Mouse (Mus musculus): ENCODE results near the gene Myo9a.

The Myo9a gene

DNA sequence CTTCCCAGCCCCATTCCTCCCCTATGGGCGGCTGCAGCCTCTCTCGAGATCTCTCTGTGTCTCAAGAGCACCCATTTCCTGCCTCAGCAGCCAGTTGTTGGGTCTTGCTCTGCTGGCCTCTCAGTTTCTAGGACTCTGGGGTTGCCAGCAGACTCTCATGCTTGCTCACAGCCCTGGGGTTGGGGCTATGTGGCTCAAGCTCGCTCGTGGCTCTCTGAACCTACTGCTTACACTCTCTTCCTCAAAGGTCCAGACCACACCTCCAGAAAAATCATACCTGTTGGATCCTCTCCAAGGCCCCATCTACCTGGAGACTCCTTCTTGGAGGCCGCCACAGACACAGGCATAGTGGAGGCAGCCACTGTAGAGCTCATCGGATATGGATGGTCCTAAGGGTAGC lies 198.8 kb downstream of the Myo9a start:
- DNase-seq = no peak

DNA sequence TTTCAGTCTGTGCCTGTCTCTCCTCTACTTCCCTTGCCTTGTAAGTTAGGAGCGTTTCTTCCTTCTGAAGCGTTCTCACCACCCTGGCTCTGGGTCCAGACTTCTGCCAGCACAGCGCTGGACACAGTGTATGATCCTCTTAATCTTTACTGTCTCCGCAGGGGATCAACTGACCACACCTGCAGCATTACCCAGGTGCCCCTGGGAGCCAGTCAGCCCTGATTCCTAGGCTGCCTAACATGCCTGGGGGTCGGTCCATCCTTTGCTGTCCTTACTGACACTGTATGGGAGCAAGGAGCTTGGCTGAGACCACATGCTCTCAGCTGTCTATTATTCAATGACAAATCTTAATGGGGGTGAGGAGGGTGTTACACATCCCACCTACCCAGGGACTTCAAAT lies 199.3 kb downstream of the Myo9a start:
- peak in 1 of 2 experiments; percentile 14 for DNase-seq

DNA sequence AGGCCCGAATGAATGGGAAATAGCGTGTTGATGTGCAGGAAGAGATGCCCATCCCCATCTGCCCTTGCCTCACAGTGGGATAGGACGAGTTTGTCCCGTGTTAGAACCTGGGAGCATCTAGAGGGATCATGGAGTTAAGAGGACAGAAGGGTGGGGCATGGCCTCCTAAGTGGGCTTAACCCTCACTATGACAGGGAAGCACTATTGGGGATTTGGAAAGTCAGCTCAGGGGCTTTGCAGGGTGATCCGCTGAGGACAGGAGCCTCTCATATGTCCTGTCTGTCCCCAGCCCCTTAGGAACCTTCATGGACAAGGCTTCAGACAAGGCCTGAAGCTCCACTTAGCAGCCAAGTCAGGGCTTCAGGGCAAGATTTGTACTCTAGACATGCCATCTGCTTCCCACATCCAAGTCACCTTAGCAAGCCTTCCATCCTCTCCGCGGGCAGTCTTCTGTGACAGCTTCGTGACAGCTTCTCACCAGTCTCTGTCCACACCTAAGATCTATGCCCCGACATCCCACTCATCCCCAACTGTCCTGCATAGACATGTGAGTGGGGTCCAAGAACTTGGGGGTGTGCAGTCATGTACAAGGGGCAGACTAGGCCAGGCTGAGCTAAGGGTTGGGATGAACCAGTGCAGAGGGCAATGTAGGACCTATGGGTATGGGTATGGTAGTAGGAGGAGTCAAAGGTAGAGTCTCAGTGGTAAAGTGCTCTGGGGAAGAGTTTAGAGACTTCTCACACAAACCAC lies 200.5 kb downstream of the Myo9a start:
- DNase-seq = peak in 1 of 2 experiments; percentile 25

GRCm38 (mm10) chr9:59951943-59952342 lies 201.2 kb downstream of the Myo9a start:
- DNase-seq = no peak

DNA sequence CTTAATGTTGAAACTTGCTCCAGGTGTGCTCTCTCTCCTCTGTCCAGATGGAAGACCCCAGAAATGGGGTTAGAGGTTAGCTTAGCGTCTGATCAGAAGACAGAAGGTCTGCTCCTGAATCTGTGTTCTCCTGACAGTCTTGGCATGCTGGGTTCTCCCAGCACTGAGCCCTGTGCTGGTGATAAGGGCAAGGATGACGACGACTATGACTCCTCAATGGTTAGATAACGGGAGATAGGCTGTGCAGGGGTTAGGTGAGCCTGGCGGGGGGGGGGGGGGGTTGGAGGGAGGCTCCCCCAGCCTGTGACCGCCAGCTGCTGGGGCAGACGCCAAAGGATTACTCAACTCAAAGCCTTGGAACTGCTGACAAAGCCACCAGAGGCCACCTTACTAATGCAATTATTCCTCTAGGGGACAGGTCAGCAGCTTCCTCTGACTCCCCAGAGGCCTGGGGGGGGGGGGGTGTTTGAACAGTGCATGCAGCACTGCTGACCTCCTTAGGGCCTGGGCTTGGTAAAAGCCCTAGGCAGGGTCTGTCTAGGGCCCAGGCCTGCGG lies 201.9 kb downstream of the Myo9a start:
- DNase-seq = peak in 1 of 2 experiments; percentile 30

DNA sequence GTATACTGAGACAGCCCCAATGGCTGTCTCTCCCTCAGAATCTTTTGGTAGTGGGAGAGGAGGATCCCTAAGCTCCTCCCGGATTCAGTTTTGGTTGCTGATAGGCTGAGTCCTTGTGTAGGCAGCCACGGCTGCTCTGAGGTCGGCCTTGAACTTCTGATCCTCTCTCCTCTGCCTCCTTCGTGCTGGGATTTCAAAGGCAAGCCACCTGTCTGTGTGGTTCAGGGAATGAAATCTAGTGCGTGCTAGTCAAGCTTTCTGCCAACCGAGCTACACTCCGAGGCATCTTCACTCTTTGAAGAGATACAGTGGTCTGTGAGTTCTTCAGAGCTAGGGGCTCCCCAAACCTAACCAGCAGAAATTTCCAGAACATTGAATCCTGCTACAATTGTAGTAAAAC lies 202.9 kb downstream of the Myo9a start:
- peak in 1 of 2 experiments; percentile 5 for DNase-seq

DNA sequence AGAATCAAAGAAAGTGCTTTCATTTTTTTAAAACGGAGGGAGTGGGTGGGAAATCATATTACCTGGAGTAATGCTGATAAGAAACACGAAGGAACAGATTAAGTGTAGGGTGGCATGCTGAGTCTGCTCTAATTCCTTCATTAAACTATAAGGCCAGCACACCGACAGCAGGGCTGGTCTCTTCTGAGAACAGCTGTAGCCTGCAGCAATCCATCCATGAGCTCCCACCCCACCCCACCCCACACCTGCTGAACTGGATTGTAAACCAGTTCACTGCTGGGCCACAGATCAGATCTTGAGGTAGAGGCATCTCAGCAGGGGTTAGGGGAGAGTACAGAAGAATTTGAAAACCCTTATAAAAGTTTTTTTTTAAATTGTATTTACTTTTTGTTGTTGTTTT lies 204.5 kb downstream of the Myo9a start:
- DNase-seq = peak in 1 of 2 experiments; percentile 7

GRCm38 (mm10) chr9:59955692-59956091 lies 205.0 kb downstream of the Myo9a start:
- peak in 1 of 2 experiments; percentile 8 for DNase-seq

- DNase-seq = peak in 1 of 2 experiments; percentile 19
Measured at GRCm38 (mm10) chr9:59956496-59956895, 205.8 kb downstream of the Myo9a start.

DNA sequence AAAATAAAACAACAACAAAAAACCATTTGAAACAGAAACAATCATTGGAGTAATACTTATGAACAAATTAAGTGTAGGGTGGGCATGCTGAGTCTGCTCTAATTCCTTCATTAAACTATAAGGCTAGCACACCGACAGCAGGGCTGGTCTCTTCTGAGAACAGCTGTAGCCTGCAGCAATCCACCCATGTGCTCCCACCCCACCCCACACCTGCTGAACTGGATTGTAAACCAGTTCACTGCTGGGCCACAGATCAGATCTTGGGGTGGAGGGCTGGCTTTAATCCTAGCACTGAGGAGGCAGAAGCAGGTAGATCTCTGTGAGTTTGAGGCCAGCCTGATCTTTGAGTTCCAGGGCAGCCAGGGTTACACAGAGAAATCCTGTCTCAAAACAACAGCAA lies 207.4 kb downstream of the Myo9a start:
- peak in 1 of 2 experiments; percentile 9 for DNase-seq

- DNase-seq = peak; percentile 84 to 87
Measured at GRCm38 (mm10) chr9:59959276-59959675, 208.6 kb downstream of the Myo9a start.

GRCm38 (mm10) chr9:59960559-59960958 lies 209.9 kb downstream of the Myo9a start, which contains the start of gene Nr2e3:
TSS of gene Nr2e3 (minus strand) at chr9:59960659.
- no peak for DNase-seq

GRCm38 (mm10) chr9:59961201-59961955 lies 210.7 kb downstream of the Myo9a start:
- no peak for DNase-seq

- no peak for DNase-seq
Measured at GRCm38 (mm10) chr9:59964367-59964766, 213.7 kb downstream of the Myo9a start.

DNA sequence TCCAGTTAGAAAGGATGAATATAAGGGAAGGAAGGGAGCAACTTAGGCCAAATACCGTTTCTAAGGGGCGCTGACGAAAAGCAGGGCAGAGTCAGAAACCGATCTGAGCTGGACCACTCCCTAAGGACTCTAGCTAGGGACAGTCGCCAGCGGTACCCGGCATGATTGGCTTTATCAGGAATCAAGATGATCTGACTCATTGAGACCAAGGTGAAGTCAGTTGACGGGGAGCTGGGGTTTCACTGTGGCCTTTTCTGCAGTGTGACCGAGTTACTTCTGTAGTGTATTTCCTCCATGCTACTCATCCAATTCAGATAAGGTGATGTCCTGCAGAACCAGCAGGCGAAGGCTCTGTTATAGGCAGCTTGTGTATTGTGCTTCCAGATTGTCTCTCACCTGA lies 214.3 kb downstream of the Myo9a start:
- DNase-seq = no peak

GRCm38 (mm10) chr9:59969383-59969782 lies 218.7 kb downstream of the Myo9a start:
- peak; percentile 65 to 72 for DNase-seq

GRCm38 (mm10) chr9:59971263-59971662 lies 220.6 kb downstream of the Myo9a start:
- peak in 1 of 2 experiments; percentile 42 for DNase-seq

Measured in kidney, postnatal 25 days (tissue).